Mouse (Mus musculus): ENCODE results near the gene Olfr620. TPM values are rescaled to one million over a fixed set of nuclear protein-coding genes. Genes with fewer than 3 reads are reported as not detected.

The Olfr620 gene
- not detected in 2 replicates for polyA plus RNA-seq (2012; rRNA removed)

DNA sequence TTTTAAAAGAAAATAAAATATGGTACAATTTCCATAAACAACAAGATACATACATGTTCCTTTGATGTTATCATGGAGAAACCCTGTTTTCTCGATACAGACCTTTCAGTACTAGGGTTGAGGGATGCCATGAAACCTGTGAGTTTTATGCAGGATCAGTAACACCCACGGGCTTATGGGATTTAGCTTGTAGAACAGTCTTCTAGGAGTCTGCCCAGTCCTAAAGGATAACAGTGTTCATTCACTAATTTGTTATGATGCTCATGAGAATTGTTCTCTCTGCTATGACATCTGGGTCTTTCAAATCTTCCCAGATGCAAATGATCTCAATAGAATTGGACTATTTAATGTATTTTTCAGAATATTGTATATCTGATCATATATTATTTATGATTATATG is at the start of gene Olfr620:
TSS of gene Olfr620 (minus strand) at position 101 of the 400 bp plus-strand sequence.

DNA sequence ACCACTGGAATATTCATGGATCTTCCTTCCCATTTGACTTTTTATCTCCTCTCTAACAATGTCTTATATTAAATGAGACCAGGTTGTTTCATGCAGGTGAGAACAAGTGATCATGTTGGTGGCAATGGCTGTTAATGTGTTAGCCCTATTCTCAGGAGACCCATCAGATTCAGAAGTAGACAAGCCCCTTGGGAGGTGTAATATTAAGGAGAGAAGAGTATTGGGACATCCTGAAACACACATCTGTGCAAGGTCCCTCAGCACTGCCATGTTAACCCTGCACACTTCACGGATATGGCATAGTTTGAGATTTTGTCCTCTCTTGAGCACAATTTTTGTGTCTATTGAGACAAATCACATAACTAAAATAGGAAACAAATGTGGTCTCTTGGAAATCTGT is 30.3 kb upstream of the Olfr620 start, which contains the start of gene Olfr622:
TSS of gene Olfr622 (minus strand) at position 101 of the 400 bp plus-strand sequence.

DNA sequence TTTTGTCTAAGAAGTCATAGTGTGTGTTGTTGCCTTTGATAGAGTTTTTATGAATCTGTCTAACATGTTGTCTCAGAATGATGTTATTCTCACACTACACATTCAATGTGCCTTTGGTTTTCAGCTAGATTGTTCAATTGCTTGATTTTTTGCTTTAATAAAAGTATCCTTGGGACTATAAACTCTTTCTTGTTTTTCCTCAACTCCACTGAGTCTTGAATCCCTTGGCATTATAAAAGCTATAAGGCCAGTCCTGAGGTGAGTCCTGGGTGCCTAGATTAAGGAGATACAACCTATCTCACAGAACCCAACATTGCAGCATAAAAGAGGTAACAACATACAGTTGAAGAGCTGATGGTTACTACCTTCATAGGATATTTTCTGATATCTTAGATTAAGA is 12.1 kb downstream of the Olfr620 start, which contains the start of gene Olfr619:
TSS of gene Olfr619 (plus strand) at position 301 of the 400 bp plus-strand sequence.

DNA sequence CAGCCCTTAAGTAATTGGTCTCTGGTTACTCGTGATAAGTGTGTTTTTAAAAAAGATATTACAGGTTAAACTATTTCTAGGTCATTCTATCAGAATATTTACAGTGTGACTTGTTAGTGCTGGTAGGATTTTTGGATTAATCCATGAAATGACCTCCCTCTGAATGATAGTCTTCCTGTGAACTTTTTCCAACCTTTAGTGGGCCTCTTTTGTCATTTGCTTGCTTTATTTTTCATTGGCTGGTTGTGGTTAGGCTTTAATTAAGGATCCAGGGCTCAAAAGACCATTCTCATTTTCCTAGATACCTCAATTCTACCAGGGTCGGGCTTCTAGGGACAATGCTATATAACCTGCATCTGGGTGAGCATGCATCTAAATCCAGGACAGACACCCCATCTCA is 22.5 kb downstream of the Olfr620 start, which contains the start of gene Olfr618:
TSS of gene Olfr618 (plus strand) at position 301 of the 400 bp plus-strand sequence.

DNA sequence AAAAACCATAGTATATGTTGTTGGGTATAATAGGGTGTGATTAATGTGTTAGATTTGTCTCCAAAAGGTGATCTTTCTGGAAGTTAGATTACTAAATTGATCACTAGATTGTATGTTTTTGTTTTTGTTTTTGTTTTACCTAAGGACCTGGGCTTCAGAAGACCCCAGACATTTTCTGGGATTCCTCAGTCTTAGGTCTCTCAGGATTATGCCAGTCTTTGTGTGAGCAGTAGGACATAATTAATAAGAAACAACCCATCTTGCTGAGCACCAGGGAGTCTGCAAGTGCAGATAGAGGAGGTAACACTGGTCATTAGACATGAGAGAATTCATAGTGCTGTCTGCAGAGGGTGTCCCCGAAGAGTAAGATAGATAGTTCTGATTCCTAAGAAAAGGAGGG is 39.6 kb downstream of the Olfr620 start, which contains the start of gene Olfr617:
TSS of gene Olfr617 (plus strand) at position 301 of the 400 bp plus-strand sequence.

DNA sequence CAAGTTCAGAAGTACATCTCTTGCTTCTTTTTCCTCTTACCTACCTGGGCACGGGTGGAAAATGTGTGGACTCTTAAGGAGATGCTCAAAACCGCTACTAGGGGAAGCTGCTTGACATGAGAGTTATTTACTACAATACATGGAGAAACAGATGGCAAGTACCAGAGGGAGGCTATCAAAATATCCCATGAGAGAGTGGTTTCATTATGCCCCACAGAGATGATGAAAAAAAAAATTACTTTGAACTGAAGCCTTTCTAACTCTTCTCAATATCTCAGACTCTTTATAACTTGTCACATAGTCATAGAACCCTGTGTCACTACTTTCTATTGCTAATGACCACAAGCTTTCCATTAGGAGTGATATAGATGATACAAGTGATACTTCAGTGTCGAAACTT is 43.3 kb downstream of the Olfr620 start, which contains the start of gene Olfr616:
TSS of gene Olfr616 (minus strand) at position 101 of the 400 bp plus-strand sequence.

DNA sequence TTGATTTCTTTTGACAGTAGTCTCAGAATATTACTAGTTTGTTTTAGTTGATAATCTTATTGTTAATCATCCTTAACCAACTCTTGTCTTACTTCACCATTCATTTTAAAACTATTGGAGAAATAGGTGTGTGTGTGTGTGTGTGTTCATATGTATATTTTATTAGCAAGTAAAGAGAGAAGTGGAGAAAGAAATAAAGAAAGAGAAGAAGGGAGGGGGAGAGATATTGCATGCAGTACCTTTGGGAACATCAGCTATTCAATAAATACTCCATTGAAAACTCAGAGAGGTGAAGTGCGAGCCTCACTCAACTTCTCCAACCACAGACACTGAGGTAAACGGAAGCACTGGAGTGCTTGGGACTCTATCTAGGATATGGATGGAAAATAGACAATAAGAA is 56.6 kb downstream of the Olfr620 start, which contains the start of gene Olfr615:
TSS of gene Olfr615 (plus strand) at position 301 of the 400 bp plus-strand sequence.

Other genes with a start within 250 kb of the Olfr620 start
- not detected in 2 replicates for gene Olfr601, start 249.9 kb downstream of the Olfr620 start, polyA plus RNA-seq (2012; rRNA removed)
- not detected in 2 replicates for gene Olfr603, start 226.4 kb downstream of the Olfr620 start, polyA plus RNA-seq (2012; rRNA removed)
- not detected in 2 replicates for gene Usp17lc, start 197.5 kb downstream of the Olfr620 start, polyA plus RNA-seq (2012; rRNA removed)
- not detected in 2 replicates for gene Olfr605, start 167.1 kb downstream of the Olfr620 start, polyA plus RNA-seq (2012; rRNA removed)
- not detected in 2 replicates for gene Olfr606, start 163.5 kb downstream of the Olfr620 start, polyA plus RNA-seq (2012; rRNA removed)
- gene Olfr607, start 148.4 kb downstream of the Olfr620 start, polyA plus RNA-seq (2012; rRNA removed) = not detected in 2 replicates
- gene Olfr608, start 142.7 kb downstream of the Olfr620 start, polyA plus RNA-seq (2012; rRNA removed) = not detected in 2 replicates
- gene Olfr609, start 114.5 kb downstream of the Olfr620 start, polyA plus RNA-seq (2012; rRNA removed) = not detected in 2 replicates
- gene Olfr610, start 100.4 kb downstream of the Olfr620 start, polyA plus RNA-seq (2012; rRNA removed) = not detected in 2 replicates
- gene Olfr611, start 91.7 kb downstream of the Olfr620 start, polyA plus RNA-seq (2012; rRNA removed) = not detected in 2 replicates
- not detected in 2 replicates for gene Olfr612, start 69.8 kb downstream of the Olfr620 start, polyA plus RNA-seq (2012; rRNA removed)
- not detected in 2 replicates for gene Olfr613, start 64.5 kb downstream of the Olfr620 start, polyA plus RNA-seq (2012; rRNA removed)
- not detected in 2 replicates for gene Olfr615, start 56.5 kb downstream of the Olfr620 start, polyA plus RNA-seq (2012; rRNA removed)
- not detected in 2 replicates for gene Olfr616, start 43.4 kb downstream of the Olfr620 start, polyA plus RNA-seq (2012; rRNA removed)
- gene Olfr617, start 39.5 kb downstream of the Olfr620 start, polyA plus RNA-seq (2012; rRNA removed) = not detected in 2 replicates
- gene Olfr618, start 22.4 kb downstream of the Olfr620 start, polyA plus RNA-seq (2012; rRNA removed) = not detected in 2 replicates
- not detected in 2 replicates for gene Olfr619, start 12.0 kb downstream of the Olfr620 start, polyA plus RNA-seq (2012; rRNA removed)
- not detected in 2 replicates for gene Olfr622, start 30.2 kb upstream of the Olfr620 start, polyA plus RNA-seq (2012; rRNA removed)
- gene Olfr623, start 51.2 kb upstream of the Olfr620 start, polyA plus RNA-seq (2012; rRNA removed) = not detected in 2 replicates
- not detected in 2 replicates for gene Olfr624, start 58.7 kb upstream of the Olfr620 start, polyA plus RNA-seq (2012; rRNA removed)
- not detected in 2 replicates for gene Olfr625-ps1, start 70.2 kb upstream of the Olfr620 start, polyA plus RNA-seq (2012; rRNA removed)
- not detected in 2 replicates for gene Olfr243, start 102.1 kb upstream of the Olfr620 start, polyA plus RNA-seq (2012; rRNA removed)
- not detected in 2 replicates for gene Olfr628, start 117.8 kb upstream of the Olfr620 start, polyA plus RNA-seq (2012; rRNA removed)
- gene Olfr629, start 132.4 kb upstream of the Olfr620 start, polyA plus RNA-seq (2012; rRNA removed) = not detected in 2 replicates
- gene Olfr630, start 144.8 kb upstream of the Olfr620 start, polyA plus RNA-seq (2012; rRNA removed) = not detected in 2 replicates
- gene Olfr69, start 159.1 kb upstream of the Olfr620 start, polyA plus RNA-seq (2012; rRNA removed) = not detected in 2 replicates
- not detected in 2 replicates for gene Olfr68, start 167.2 kb upstream of the Olfr620 start, polyA plus RNA-seq (2012; rRNA removed)
- not detected in 2 replicates for gene Olfr67, start 179.3 kb upstream of the Olfr620 start, polyA plus RNA-seq (2012; rRNA removed)
- gene Hbb-bt, start 201.5 kb upstream of the Olfr620 start, polyA plus RNA-seq (2012; rRNA removed) = 211 and 248 TPM in 2 replicates
- gene Hbb-bs, start 215.6 kb upstream of the Olfr620 start, polyA plus RNA-seq (2012; rRNA removed) = 1,468 and 1,656 TPM in 2 replicates
- gene Hbb-bh2, start 228.0 kb upstream of the Olfr620 start, polyA plus RNA-seq (2012; rRNA removed) = not detected in 2 replicates
- gene Hbb-bh1, start 230.6 kb upstream of the Olfr620 start, polyA plus RNA-seq (2012; rRNA removed) = not detected in 2 replicates
- 1.0 and 1.8 TPM in 2 replicates for gene Hbb-y, start 240.7 kb upstream of the Olfr620 start, polyA plus RNA-seq (2012; rRNA removed)